ENCODE assay signal across 23 mouse cellular contexts in genomic region chr7:98733958-98734357, GRCm38 (mm10).
"Had no signal": no experiment of that assay in that cellular context is flagged by ENCODE, and none has a peak within 500 bp of the region (broad histone marks: within the 10 kb centered on the region; RNA-seq: fewer than 3 reads in every experiment).

No protein-coding gene starts in this region.

- H3K9me3 ChIP-seq: heart, embryonic 13.5 days; heart, embryonic 15.5 days; hindbrain, embryonic 13.5 days; hindbrain, embryonic 15.5 days; kidney, embryonic 15.5 days; limb, embryonic 12.5 days; liver, embryonic 12.5 days had no signal

- H3K27ac ChIP-seq: heart, adult 2 months; heart, embryonic 13.5 days; hindbrain, embryonic 13.5 days; hindbrain, embryonic 15.5 days; kidney, embryonic 15.5 days; kidney, postnatal 0 days; limb, embryonic 12.5 days; liver, embryonic 12.5 days; liver, embryonic 14.5 days had no signal

- H3K36me3 ChIP-seq: heart, embryonic 13.5 days; heart, embryonic 15.5 days; hindbrain, embryonic 13.5 days; hindbrain, embryonic 15.5 days; kidney, embryonic 15.5 days; limb, embryonic 12.5 days; liver, embryonic 12.5 days had no signal

- H3K4me3 ChIP-seq: heart, adult 2 months; heart, embryonic 13.5 days; heart, embryonic 15.5 days; hindbrain, embryonic 13.5 days; hindbrain, embryonic 15.5 days; kidney, embryonic 15.5 days; limb, embryonic 12.5 days; liver, embryonic 12.5 days had no signal

- H3K4me2 ChIP-seq: heart, embryonic 11.5 days; hindbrain, embryonic 13.5 days; hindbrain, embryonic 15.5 days; limb, embryonic 12.5 days; liver, embryonic 12.5 days had no signal

- DNase-seq: gastrocnemius, postnatal 14 days; gastrocnemius, postnatal 36 days; heart, adult 11 months; heart, adult 2 months; heart, postnatal 14 days; heart, postnatal 36 days; kidney, adult 11 months; kidney, adult 2 months; kidney, adult 9 months; kidney, postnatal 14 days; kidney, postnatal 36 days; left cerebral cortex, postnatal 4 days had no signal

- H3K9ac ChIP-seq: heart, embryonic 13.5 days; hindbrain, embryonic 13.5 days; hindbrain, embryonic 15.5 days; kidney, embryonic 15.5 days; liver, embryonic 12.5 days; liver, embryonic 14.5 days had no signal

- ATAC-seq: intestine, embryonic 16.5 days; liver, embryonic 12.5 days had no signal

- H3K4me1 ChIP-seq: liver, embryonic 12.5 days had no signal
